Mouse (Mus musculus) erythroblast, adult 5-6 weeks (primary cell): ENCODE results near the gene Kcnq1. TPM values are rescaled to one million over a fixed set of nuclear protein-coding genes. Genes with fewer than 3 reads are reported as not detected.
A peak's percentile ranks its signal among the peaks of the same experiment; 100 is the strongest.

Source experiments
- ATAC-seq: replicated peaks from 2 replicates; pipeline ENCODE4 v1.8.0; 2016; ENCODE audit warnings: moderate number of reproducible peaks, mild to moderate bottlenecking, moderate TSS enrichment, inconsistent platforms; ENCODE audit not compliant: poor library complexity, low FRiP score, severe bottlenecking
- total RNA-seq, 2 experiments: library from RNA; stranded (forward) in 1 of 2; stranded (reverse) in 1 of 2; fragments of 150-400 nt in 1 of 2; fragments of 200-764, 138-1000 nt in 1 of 2; gene quantifications; 2 replicates each; pipeline versions ENCODE4 v1.2.3 to v1.2.4; 2015 to 2017; ENCODE audit warnings: low replicate concordance in 2 of 2

Gene Kcnq1
- total RNA-seq, 2 experiments from 2014 or later: not detected

DNA sequence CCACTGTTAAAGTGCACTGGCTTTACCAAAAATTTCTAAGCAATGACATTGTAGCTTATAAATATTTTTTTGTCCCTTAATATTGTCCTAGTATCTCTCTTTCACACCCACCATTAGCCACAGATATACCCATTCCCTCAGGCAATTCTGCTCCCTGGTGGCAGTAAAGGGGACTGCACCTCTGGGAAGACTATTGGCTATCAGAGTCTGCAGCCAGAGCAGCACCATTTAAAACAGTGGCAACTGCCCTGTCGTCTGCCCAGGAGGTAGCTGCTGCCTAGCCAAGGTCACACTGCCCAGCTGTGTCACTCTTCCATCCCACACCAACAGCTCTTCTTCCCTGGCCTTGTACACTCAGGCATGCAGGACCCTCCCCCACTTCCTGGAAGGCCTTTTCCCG is 19.8 kb upstream of the Kcnq1 start:
- ATAC-seq: peak; percentile 72

GRCm38 (mm10) chr7:143087070-143087579 is 19.0 kb upstream of the Kcnq1 start:
- no peak; the same call in 1 of the 2 replicates for ATAC-seq

GRCm38 (mm10) chr7:143093847-143094246 is 12.3 kb upstream of the Kcnq1 start:
- ATAC-seq: no peak

DNA sequence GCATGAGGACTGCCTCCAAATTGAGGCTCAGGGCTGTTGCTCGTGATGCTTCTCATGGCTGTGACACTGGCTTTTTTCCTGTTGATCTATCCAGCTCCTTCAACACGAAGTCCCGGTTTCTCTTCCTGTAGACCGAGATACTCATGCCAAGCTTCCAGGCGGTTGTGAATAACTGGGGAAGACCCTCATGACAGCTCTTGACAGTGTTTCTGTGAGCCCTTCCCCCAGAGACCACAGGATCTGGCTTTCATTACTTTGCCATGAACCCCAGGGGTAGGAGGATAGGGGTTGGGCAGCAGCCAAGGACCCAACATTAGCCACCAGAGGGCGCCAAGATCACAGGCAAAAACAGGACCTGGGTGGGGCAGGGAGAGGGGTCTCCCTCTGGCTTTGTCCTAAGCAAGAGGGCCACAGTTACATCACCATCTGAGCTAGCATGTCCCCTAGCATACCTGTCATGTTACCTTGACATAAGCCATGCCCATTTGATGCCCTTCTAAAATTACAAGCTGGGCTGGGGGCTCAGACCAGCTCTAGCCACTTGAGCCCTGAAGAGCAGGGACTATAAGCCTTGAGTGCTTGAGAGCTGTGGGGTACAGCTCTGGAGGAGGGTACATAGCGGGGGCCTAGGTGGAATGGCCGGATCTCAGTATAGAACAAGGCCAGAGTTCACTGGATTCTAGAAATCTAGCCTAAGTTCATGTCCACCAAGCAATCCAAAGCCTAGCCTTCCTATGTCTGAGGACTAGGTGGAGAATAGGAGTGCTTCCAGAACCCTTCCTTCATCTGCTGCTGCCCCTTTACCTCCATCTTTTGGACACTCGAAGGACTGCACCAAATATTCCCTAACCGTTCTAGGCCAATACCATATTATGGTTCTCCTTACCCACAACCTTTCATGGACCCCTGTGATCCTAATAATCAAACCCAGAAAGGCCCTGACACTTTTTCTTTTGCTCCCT is 11.3 kb upstream of the Kcnq1 start, which contains the start of gene Trpm5:
TSS of gene Trpm5 (minus strand) at position 51 of the 962 bp plus-strand sequence.
- ATAC-seq: no peak

DNA sequence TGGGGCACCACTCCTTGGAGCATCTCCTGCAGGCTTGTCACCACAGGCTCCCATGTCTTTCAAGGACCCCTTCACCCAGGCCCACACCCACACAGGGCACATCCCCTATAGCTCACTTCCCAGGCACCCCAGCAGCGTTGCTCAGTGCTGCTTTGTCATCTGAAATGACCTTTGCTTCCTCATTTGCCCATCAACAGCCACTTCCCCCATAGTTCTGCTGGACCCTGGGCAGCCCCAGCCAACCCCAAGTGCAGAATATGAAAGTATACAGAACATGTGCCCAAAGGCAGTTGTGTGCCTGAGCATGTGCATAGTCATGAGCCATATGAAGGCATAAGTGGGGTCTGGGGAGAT is 10.6 kb upstream of the Kcnq1 start:
- ATAC-seq: no peak

- no peak for ATAC-seq
Measured at GRCm38 (mm10) chr7:143100759-143101158, 5.4 kb upstream of the Kcnq1 start.

- ATAC-seq: no peak
Measured at GRCm38 (mm10) chr7:143105258-143105897, 784 bp upstream of the Kcnq1 start.

- ATAC-seq: no peak
Measured at GRCm38 (mm10) chr7:143106672-143107465, 707 bp downstream of the Kcnq1 start.

DNA sequence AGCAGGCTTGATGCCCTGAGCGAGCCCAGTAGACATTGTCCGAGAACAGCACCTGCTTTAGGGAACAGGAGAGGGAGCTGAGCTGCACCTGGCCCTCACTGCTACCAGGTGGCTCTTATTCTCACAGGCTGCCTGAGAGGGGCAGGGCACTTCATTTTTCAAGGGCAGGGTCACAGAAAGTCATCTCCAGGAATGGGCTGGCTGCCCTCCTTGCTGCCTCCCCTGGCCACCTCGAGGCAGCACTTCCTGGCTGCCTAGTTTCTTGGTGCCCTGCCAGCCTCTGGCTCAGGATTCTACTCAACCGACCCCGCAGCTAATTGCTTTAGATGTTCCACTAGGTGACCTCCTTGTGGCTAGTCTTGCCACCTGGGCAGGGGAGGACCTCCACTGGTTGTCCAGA is 2.0 kb downstream of the Kcnq1 start:
- ATAC-seq: no peak

GRCm38 (mm10) chr7:143108996-143109660 is 3.0 kb downstream of the Kcnq1 start:
- ATAC-seq: no peak

GRCm38 (mm10) chr7:143109696-143110095 is 3.5 kb downstream of the Kcnq1 start:
- no peak for ATAC-seq

- no peak for ATAC-seq
Measured at GRCm38 (mm10) chr7:143110803-143111202, 4.6 kb downstream of the Kcnq1 start.

DNA sequence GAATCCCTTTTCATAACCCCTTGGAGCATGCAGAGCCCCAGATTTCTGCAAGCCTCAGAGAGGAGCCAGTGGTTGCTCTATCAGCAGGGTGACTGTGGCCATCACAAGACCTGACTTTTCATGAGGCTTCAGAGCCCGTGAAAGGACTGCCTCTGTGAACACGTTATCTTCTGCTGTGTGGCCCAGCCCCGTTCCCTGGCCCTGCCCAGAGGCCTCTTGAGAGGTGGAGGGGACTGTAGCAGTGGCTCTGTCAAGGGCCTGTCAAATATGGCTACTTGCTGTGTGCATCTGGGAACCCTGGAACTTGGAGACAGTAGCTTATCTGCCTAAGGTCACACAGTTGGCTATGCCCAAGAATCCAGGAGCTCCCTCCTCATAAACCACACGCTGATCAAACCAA is 5.6 kb downstream of the Kcnq1 start:
- no peak for ATAC-seq

DNA sequence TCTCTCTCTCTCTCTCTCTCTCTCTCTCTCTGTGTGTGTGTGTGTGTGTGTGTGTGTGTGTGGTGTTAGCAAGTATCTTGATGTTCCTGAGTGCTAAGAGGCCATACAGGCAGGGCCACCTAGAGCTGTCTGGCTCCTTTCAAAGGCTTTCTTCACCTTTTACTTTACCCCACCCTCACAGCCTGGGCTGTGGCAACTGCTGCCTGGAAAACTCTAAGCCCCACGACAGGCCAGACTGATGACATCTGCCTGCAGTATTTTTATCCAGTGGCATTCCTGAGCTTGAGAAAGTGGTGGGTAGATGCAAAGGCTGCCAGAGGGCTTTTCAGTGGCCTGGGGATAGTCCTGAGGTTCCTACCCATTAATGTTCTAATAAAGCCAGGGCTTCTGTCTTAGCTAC is 6.2 kb downstream of the Kcnq1 start:
- no peak for ATAC-seq

DNA sequence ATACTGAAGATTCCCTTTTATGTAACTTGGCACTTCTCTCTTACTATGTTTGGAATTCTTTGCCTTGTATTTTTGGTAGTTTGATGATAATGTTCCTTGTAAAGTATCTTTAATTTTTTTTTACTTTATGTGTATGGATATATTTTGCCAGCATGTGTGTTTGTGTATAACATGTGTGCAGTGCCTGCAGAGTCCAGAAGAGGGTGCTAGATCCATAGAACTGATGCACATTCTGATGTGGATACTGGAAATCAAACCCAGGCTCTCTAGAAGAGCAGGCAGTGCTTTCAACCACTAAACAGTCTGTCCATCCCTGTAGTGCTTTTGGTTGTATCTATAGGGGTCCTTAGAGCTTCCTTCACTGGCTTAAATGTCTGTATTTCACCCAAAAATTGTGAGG is 8.6 kb downstream of the Kcnq1 start:
- ATAC-seq: no peak

DNA sequence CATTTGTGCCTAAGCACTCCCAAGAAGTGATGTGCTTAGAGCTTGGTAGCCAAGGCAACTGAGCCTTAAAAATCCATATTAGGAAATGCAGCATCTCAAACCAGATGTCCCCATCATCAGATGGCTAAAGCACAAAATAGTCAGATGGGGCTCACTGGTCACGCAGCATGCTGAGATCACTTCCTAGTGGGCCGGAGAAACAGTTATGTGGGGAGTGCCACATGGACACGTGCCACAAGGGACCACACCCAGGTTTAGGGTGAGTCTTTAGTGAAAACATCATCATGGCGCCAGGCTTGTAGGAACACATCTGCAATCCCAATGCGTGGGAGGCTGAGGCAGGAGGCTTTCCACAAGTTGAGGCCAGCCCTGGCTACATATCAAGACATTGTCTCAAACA is 10.4 kb downstream of the Kcnq1 start:
- no peak for ATAC-seq

DNA sequence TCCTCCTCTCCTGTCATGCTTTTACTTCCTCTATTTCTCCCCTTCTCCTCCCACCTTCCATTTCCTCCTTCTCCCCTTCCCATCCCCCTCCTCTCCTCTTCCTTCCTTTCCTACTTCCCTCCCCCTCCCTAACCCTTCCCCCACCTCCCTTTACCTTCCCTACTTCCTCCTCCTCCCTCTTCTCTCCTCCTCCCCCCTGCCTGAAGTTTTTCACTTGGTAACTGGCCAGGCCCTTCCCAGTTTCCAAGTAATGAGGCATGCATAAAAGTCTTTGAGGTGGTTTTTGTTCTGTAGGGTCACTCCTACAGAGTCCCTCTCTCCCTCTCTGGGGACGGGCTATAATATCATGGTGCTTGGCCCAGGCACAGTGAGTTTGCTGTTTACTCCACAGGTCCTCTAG is 13.2 kb downstream of the Kcnq1 start:
- ATAC-seq: no peak

DNA sequence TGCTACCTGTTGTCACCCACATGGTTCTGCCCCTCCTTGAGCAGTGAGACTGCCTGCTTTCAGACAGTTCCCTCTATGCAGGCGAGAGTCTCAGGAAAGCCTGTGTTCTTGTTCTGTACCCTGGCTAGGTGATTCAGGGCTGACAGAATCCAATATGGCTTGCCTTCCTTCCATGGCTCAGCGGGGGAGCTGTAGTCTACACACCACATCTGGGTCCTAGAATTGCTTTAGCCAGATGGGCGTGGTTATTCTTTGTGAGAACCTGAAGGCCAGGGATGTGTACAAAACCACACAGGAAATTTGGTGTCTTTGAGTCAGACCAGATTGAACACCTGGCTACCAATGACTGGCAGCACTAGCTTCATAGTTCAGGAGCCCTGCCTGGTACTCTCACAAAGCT is 13.7 kb downstream of the Kcnq1 start:
- ATAC-seq: no peak

DNA sequence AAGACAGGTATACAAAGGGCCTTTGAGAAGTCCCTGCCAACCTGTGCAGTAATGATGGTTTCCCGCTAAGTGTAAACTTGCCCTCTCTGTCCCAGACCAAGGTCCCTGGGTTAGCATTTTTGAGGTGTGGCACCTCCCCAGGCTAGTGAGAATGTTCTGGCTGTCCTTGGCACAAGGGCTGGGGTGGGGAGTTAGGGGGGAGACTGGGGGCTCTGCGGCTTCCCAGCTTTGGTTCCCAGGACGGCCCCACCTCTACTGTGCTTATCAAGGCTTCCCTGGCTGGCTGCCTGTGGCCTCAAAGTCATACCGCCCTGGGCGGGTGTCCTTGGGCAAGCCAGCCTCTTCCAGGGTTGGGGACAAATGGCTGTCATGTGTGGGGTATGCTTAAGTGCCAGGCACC is 16.0 kb downstream of the Kcnq1 start:
- ATAC-seq: no peak
